Mouse (Mus musculus) liver, embryonic 16.5 days (tissue): ENCODE measurements around the gene Asap3. TPM values are rescaled to one million over a fixed set of nuclear protein-coding genes. Genes with fewer than 3 reads are reported as not detected.

Source experiments
- ATAC-seq: fragments of 200-750 bp; cut with Nextera tagmentation; 2 replicates; pipeline ENCODE4 v1.8.0; 2017; ENCODE audit warnings: low read depth, mild to moderate bottlenecking, moderate number of reproducible peaks, moderate library complexity
- H3K27ac ChIP-seq: fragments of 300-500 bp; sonication (generic); 2 replicates; pipeline ENCODE4 v1.5.1; 2014; ENCODE audit warnings: mild to moderate bottlenecking, low read length
- H3K27me3 ChIP-seq: fragments of 300-500 bp; sonication (generic); 2 replicates; pipeline ENCODE4 v1.6.1; 2014; ENCODE audit warnings: low read depth, low read length, mixed read lengths; ENCODE audit not compliant: control insufficient read depth, insufficient read depth
- H3K36me3 ChIP-seq: fragments of 300-500 bp; sonication (generic); 2 replicates; pipeline ENCODE4 v1.6.1; 2014; ENCODE audit warnings: mild to moderate bottlenecking; ENCODE audit not compliant: control insufficient read depth, insufficient read depth
- H3K4me1 ChIP-seq: fragments of 300-500 bp; sonication (generic); 2 replicates; pipeline ENCODE4 v1.6.1; 2014; ENCODE audit warnings: low read depth, low read length, mixed read lengths; ENCODE audit not compliant: control insufficient read depth
- H3K4me2 ChIP-seq: fragments of 300-500 bp; sonication (generic); 2 replicates; pipeline ENCODE4 v1.6.1; 2014; ENCODE audit warnings: low read depth, low read length, mixed read lengths
- H3K4me3 ChIP-seq: fragments of 300-500 bp; sonication (generic); 2 replicates; pipeline ENCODE4 v1.5.1; 2014; ENCODE audit warnings: low read depth, mild to moderate bottlenecking, low read length
- H3K9ac ChIP-seq: fragments of 300-500 bp; sonication (generic); 2 replicates; pipeline ENCODE4 v1.6.1; 2014; ENCODE audit warnings: low read depth, low read length
- H3K9me3 ChIP-seq: fragments of 300-500 bp; sonication (generic); replicated peaks from 2 replicates; pipeline ENCODE4 v1.6.1; 2016; ENCODE audit warnings: low read length; ENCODE audit not compliant: control insufficient read depth
- WGBS: fragments of 180-500 bp; shearing (Covaris S2); extraction: QIAGEN DNeasy Blood & Tissue Kit; methylation state at CpG from one replicate; pipeline ENCODE4 v1.1.7; 2014; ENCODE audit not compliant: insufficient replicate concordance; 5-methylcytosine and 5-hydroxymethylcytosine counted together
- polyA plus RNA-seq: library from polyadenylated mRNA; unstranded; fragments of >200 nt; fragmentation: Nextera tagmentation; extraction: Ambion mirVana; gene quantifications from 2 replicates; pipeline ENCODE4 v1.2.1, GENCODE M21; 2015

Asap3 gene
- polyA plus RNA-seq, 1 experiment from 2014 or later = 3.0 TPM

DNA sequence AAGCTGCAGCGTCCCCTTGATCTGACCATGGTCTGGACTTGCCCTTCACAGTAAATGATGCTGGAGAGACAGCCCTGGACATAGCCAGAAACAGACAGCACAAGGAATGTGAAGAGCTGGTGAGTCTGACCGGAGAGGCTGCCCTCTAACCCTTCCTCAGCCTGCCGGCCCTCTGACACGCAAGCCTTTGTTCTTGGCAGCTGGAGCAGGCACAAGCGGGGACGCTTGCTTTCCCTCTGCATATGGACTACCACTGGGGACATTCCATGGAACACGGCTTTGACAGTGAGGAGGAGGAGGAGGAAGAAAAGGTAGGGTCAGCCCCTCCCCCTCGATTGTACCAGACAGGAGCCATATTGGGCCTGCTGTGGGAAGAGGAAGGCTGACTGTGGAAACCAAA, 34.8 kb downstream of the Asap3 start:
- H3K27me3 ChIP-seq = peaks cover 32% of the 10 kb centered on the region
- no peak overlapping the region for H3K4me3 ChIP-seq
- no peaks in the 10 kb centered on the region for H3K4me1 ChIP-seq
- H3K36me3 ChIP-seq = no peaks in the 10 kb centered on the region
- H3K4me2 ChIP-seq = no peak overlapping the region
- H3K9me3 ChIP-seq = no peaks in the 10 kb centered on the region
- no peak overlapping the region for H3K27ac ChIP-seq
- WGBS = 64% methylated on average over 8 of the region's 8 CpGs
- no peak for ATAC-seq
- H3K9ac ChIP-seq = no peak overlapping the region

DNA sequence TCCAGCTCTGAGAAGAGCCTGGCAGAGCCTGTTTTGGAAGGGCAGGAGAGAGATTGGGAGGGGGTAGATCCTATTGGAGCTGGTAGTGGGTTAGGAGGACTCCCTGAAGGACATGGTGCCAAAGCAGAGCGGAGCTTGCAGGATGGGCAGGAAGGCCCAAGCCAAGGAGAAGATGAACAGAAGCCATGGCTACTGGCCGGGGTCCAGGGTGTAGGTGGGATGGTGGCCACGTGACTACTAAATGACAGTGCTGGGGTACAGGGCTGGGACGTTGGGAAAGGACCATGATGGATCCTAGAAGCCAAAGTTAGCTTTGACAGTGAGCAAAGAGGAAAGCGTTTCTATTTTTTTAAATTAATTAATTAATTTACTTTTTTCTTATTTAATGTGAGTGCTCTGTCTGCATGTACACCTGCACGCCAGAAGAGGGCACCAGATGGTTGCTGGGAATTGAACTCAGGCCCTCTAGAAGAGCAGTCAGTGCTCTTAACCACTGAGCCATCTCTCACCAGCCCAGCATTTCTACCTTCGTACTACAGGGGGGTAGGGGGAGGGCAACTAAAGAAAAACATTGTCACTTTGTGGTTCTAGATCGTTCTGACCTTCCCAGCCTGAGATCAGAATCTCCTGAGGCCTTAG, 36.0 kb downstream of the Asap3 start:
- Histone ChIP-seq H3K9ac (no peak overlapping the region), H3K27ac (no peak overlapping the region), H3K27me3 (peaks cover 44% of the 10 kb centered on the region), H3K4me2 (no peak overlapping the region), H3K4me3 (no peak overlapping the region), H3K9me3 (no peaks in the 10 kb centered on the region), H3K36me3 (no peaks in the 10 kb centered on the region), H3K4me1 (no peaks in the 10 kb centered on the region; the same call in 1 of the 2 replicates)
- no peak for ATAC-seq
- 34% methylated on average over 8 of the region's 8 CpGs for WGBS

DNA sequence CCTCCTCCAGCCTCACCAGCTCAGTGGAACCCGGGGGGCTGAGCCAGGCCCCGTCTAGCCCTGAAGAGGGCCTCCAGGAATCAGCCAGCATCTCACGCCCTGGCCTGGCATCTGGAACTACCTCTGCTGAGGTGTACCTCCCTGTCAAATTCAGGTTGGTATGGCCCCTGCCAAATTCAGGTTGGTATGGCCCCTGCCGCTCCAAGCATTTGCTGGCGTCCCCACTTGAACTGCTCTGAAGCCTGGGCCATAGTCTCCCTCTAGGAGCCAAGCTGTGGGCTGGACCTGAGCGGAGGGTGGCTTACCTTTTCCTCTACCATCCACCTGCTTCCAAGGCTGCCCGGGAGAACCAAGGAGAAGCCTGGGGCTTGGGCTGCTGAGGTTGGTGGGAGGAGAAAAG, 36.6 kb downstream of the Asap3 start:
- 50% methylated on average over 7 of the region's 7 CpGs for WGBS
- Histone ChIP-seq H3K27me3 (peaks cover 44% of the 10 kb centered on the region), H3K4me1 (no peaks in the 10 kb centered on the region; the same call in 1 of the 2 replicates), H3K9ac (no peak overlapping the region), H3K27ac (no peak overlapping the region), H3K4me3 (no peak overlapping the region), H3K36me3 (no peaks in the 10 kb centered on the region), H3K9me3 (no peaks in the 10 kb centered on the region), H3K4me2 (no peak overlapping the region)
- ATAC-seq = no peak

DNA sequence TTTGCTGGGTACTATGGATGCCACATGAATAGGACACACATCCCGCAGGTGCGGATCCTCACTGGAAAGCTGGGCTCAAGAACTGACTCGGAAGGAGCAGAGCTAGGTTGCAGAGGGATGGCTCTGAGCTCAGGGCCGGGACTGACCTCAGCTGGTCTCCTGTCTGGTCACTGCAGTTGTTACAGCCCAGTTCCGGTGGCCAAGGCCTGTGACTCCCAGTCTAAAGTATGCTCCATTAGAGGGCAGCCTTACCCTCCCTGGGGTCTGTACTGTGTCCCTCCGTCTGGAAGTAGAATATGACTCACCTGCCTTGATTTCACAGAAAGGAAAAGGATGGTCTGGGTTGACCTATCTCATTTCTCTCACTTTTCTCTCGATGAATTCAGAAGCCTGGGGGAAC, 38.0 kb downstream of the Asap3 start:
- no peak overlapping the region for H3K9ac ChIP-seq
- WGBS = 49% methylated on average over 7 of the region's 7 CpGs
- no peak for ATAC-seq

DNA sequence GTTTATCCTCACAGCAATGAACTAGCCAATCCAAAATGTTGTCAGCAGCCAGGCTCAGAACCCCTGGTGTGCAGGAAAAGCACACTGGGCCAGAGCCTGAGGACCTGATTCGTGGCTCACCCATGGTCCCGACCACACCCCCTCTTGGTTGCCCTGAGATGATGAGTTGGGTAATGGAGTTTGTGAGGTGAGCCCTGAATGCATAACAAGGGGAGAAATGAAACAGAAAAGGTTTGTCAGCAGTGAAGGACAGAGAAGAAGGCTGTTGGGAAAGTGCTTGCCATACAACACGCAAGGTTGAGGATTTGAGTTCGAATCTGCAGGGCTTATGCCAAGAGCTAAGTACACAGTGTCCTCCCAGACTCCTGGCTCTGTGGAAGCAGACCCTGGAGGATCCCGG, 39.5 kb downstream of the Asap3 start:
- peaks cover 54% of the 10 kb centered on the region for H3K27me3 ChIP-seq

More for the DNA sequence above, 38.0 kb downstream of the Asap3 start:
- Histone ChIP-seq H3K27ac (no peak overlapping the region), H3K4me2 (no peak overlapping the region), H3K27me3 (peaks cover 46% of the 10 kb centered on the region), H3K4me1 (no peaks in the 10 kb centered on the region; the same call in 1 of the 2 replicates), H3K4me3 (no peak overlapping the region), H3K9me3 (no peaks in the 10 kb centered on the region), H3K36me3 (no peaks in the 10 kb centered on the region)

DNA sequence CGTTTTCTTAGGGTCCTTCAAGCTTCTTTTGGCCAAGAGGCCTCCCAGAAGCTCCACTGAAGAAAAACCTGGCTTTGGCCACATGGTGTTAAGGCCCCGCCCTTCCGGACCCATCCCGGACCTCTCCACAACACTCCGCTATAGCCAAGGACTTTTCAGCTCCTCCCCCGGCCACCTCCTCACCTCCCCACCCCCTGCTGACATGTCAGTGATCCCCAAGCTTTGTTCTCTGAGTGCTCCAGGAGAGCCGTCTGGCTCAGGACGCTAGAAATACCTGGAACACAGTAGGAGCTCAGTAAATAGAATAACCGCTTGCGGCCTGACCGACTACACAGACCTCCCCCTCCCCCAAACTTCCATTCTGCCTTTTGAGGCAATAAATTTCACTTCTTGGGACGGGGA, 40.4 kb downstream of the Asap3 start:
- Histone ChIP-seq H3K27me3 (peaks cover 54% of the 10 kb centered on the region), H3K36me3 (no peaks in the 10 kb centered on the region), H3K4me3 (no peak overlapping the region), H3K9ac (no peak overlapping the region), H3K27ac (no peak overlapping the region), H3K4me2 (peak overlapping the region; percentile 52), H3K4me1 (no peaks in the 10 kb centered on the region; the same call in 1 of the 2 replicates), H3K9me3 (no peaks in the 10 kb centered on the region)
- peak; percentile 20; the same call in 1 of the 2 replicates for ATAC-seq
- 6% methylated on average over 12 of the region's 12 CpGs for WGBS

More for the DNA sequence above, 39.5 kb downstream of the Asap3 start:
- H3K9ac ChIP-seq = no peak overlapping the region
- H3K9me3 ChIP-seq = no peaks in the 10 kb centered on the region
- H3K4me2 ChIP-seq = no peak overlapping the region
- ATAC-seq = no peak
- no peak overlapping the region for H3K27ac ChIP-seq
- no peaks in the 10 kb centered on the region; the same call in 1 of the 2 replicates for H3K4me1 ChIP-seq
- no peaks in the 10 kb centered on the region for H3K36me3 ChIP-seq
- WGBS = 45% methylated on average over 5 of the region's 5 CpGs
- H3K4me3 ChIP-seq = no peak overlapping the region

DNA sequence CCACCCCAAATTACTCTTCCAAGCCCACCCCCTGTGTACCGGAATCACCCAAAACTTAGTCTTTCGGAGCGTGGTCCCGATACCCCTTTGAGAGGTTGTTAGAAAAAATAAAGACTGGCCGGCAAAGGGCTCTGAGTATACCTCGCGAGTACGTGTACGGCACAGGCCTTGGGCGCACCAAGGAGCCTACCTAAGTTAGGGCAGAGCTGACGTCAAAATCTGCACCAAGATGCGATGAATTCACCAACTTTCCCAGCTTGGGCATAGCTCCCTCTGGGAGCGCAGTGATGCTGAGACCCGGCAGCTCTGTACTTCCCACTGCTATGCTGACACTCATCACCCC, 41.2 kb downstream of the Asap3 start:
- peak overlapping the region; percentile 52 for H3K4me2 ChIP-seq
- H3K27ac ChIP-seq = no peak overlapping the region
- H3K4me1 ChIP-seq = no peaks in the 10 kb centered on the region; the same call in 1 of the 2 replicates
- H3K36me3 ChIP-seq = no peaks in the 10 kb centered on the region
- no peak overlapping the region for H3K9ac ChIP-seq
- peak overlapping the region; percentile 60 for H3K4me3 ChIP-seq
- H3K27me3 ChIP-seq = peaks cover 54% of the 10 kb centered on the region
- 4% methylated on average over 14 of the region's 14 CpGs for WGBS
- H3K9me3 ChIP-seq = no peaks in the 10 kb centered on the region
- ATAC-seq = no peak

DNA sequence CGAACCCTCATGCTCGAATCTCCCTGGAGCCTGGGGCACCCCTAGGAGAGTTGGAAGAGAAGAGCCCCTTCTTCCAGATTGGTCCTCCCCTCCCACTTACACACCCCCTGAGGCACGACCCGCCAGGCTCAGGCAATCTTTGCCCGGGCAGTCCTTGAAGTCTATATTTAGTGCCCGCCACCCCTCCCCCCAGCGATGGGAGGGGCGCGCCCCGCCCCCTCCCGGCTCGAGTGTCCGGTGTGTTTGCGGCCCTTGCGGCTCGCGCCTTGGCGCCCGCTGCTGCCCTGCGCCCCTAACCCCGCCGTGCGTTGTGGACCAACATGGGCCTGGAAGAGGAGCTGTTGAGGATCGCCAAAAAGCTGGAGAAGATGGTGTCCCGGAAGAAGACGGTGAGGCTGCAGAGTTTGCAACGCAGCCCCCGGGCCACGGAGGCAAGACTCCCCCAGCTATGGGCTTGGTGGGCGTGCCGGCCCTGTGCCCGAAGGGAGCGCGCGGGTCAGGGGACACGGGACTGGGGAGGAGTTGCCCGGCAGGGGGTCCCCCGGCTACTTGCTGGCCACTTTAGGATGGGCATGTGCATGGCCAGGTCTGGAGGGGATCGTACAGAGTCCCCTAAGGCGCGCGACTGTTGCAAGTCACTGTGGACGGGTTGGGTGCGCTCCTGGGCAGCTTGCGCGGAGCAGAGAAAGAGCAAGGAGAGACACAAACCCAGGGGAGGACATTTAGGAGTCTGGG, 41.7 kb downstream of the Asap3 start, which contains the start of gene Tcea3:
Tcea3 (plus strand) TSS at position 1 of the 735 bp plus-strand sequence.
- peak within 1 kb of the TSS; percentile 52 for H3K4me2 ChIP-seq
- ATAC-seq = peak; percentile 55
- H3K9me3 ChIP-seq = no peaks in the 10 kb centered on the region
- 2% methylated on average over 45 of the region's 46 CpGs for WGBS
- H3K9ac ChIP-seq = peak within 1 kb of the TSS; percentile 47
- H3K27ac ChIP-seq = peak within 1 kb of the TSS; percentile 12; the same call in 1 of the 2 replicates
- H3K36me3 ChIP-seq = no peaks in the 10 kb centered on the region
- H3K4me1 ChIP-seq = no peaks in the 10 kb centered on the region; the same call in 1 of the 2 replicates
- H3K4me3 ChIP-seq = peak within 1 kb of the TSS; percentile 60
- H3K27me3 ChIP-seq = peaks cover 54% of the 10 kb centered on the region
